Mouse (Mus musculus): ENCODE data around the gene Orm1. TPM values are rescaled to one million over a fixed set of nuclear protein-coding genes. Genes with fewer than 3 reads are reported as not detected.

Orm1 gene
- total and polyA plus RNA-seq, 3 experiments: not detected

GRCm38 (mm10) chr4:63355877-63356665 is 11.7 kb downstream of the Orm1 start, which contains the start of gene Orm3:
TSS of gene Orm3 (plus strand) at chr4:63356162.
- Histone ChIP-seq H3K4me1 (ENCODE audit: control insufficient read depth in 1 of 2, insufficient read depth in 2 of 2, low read length in 2 of 2) (no peaks in the 10 kb centered on the region), H3K9ac (ENCODE audit: control insufficient read depth, low read depth, low read length, poor library complexity, severe bottlenecking) (no peak within 1 kb of the TSS), H3K27ac (ENCODE audit: control insufficient read depth, low read depth, low read length) (no peak within 1 kb of the TSS), H3K36me3 (ENCODE audit: control insufficient read depth in 1 of 2, insufficient read depth in 2 of 2, low read length in 2 of 2) (no peaks in the 10 kb centered on the region), H3K27me3 (ENCODE audit: control insufficient read depth in 1 of 2, insufficient read depth in 2 of 2, low read length in 2 of 2) (no peaks in the 10 kb centered on the region), H3K9me3 (replicated peaks; ENCODE audit: insufficient read depth, low read length) (no peaks in the 10 kb centered on the region), H3K4me3 (ENCODE audit: control insufficient read depth in 1 of 2, insufficient read depth in 1 of 2, low read depth in 2 of 2, low read length in 2 of 2) (no peak within 1 kb of the TSS), H3K79me2 (ENCODE audit: control insufficient read depth, insufficient read depth, low read length, poor library complexity) (no peaks in the 10 kb centered on the region)
- no peak for TF ChIP-seq POLR2AphosphoS2 (IDR thresholded peaks at IDR 0.05; ENCODE audit: low read length)
- no peak for TF ChIP-seq NRF1 (IDR thresholded peaks at IDR 0.05; ENCODE audit: insufficient read depth, low read depth, low read length, poor library complexity, severe bottlenecking)
- TF ChIP-seq GABPA (IDR thresholded peaks at IDR 0.05; ENCODE audit: low read depth, low read length): no peak
- no peak for TF ChIP-seq USF2 (IDR thresholded peaks at IDR 0.05; ENCODE audit: borderline replicate concordance in 1 of 2, insufficient read depth in 1 of 2, low read depth in 1 of 2, low read length in 2 of 2)
- no peak for TF ChIP-seq MAX (IDR thresholded peaks at IDR 0.05; ENCODE audit: low read length)
- TF ChIP-seq ZC3H11A (IDR thresholded peaks at IDR 0.05; ENCODE audit: low read depth, low read length): no peak
- no peak for TF ChIP-seq CHD1 (IDR thresholded peaks at IDR 0.05; ENCODE audit: low read depth, low read length)
- no peak for TF ChIP-seq CTCF (IDR thresholded peaks at IDR 0.05 in 2 of 3, conservative IDR thresholded peaks at IDR 0.05 in 1 of 3; ENCODE audit: control insufficient read depth in 1 of 3, insufficient read depth in 1 of 3, low read depth in 2 of 3, low read length in 3 of 3, poor library complexity in 1 of 3, severe bottlenecking in 1 of 3)
- no peak for TF ChIP-seq ETS1 (IDR thresholded peaks at IDR 0.05; ENCODE audit: low read depth, low read length)
- no peak for TF ChIP-seq ZMIZ1 (IDR thresholded peaks at IDR 0.05; ENCODE audit: low read depth, low read length)
- no peak for DNase-seq (ENCODE audit: low read depth, low spot score)

DNA sequence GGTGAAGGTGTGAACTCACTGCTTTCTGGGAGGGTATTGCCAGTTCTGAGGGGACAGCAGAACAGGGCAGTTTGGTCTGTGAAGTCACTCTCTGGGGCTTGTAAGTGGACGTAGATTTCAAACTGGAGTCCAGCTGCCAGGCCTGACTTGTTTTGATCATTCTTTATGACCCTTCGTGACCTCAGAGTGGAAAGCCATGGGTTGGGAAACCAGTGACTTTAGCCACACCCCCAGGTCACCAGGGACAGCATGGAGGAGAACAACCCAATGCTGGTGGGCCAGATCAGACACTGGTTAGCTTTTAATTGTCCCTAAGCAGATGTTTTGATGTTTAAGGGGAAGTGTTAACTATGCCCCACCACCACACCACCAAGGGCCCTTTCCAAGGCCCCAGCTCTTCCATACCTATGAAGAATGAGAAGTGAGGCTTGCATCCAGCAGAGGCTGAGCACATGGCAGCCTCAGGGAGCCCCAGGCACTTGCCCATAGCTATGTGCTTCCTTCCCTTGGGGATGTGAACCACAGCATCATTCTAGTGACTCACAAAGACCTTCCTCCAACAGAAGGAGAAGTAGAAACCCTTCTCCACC is 12.7 kb downstream of the Orm1 start:
- TF ChIP-seq TCF12 (IDR thresholded peaks at IDR 0.05; ENCODE audit: low read depth, low read length) (no peak), USF1 (IDR thresholded peaks at IDR 0.05; ENCODE audit: low read depth, low read length) (no peak), KAT2A (conservative IDR thresholded peaks at IDR 0.05; ENCODE audit: low read depth, low read length) (no peak)
- H3K79me2 ChIP-seq (ENCODE audit: control insufficient read depth, insufficient read depth, low read length, poor library complexity): no peaks in the 10 kb centered on the region
- no peak for DNase-seq (ENCODE audit: low read depth, low spot score)
- no peaks in the 10 kb centered on the region for H3K27me3 ChIP-seq (ENCODE audit: control insufficient read depth in 1 of 2, insufficient read depth in 2 of 2, low read length in 2 of 2)
- H3K4me3 ChIP-seq (ENCODE audit: control insufficient read depth in 1 of 2, insufficient read depth in 1 of 2, low read depth in 2 of 2, low read length in 2 of 2): no peak overlapping the region
- no peaks in the 10 kb centered on the region for H3K4me1 ChIP-seq (ENCODE audit: control insufficient read depth in 1 of 2, insufficient read depth in 2 of 2, low read length in 2 of 2)
- H3K9ac ChIP-seq (ENCODE audit: control insufficient read depth, low read depth, low read length, poor library complexity, severe bottlenecking): no peak overlapping the region
- H3K27ac ChIP-seq (ENCODE audit: control insufficient read depth, low read depth, low read length): no peak overlapping the region
- no peaks in the 10 kb centered on the region for H3K9me3 ChIP-seq (replicated peaks; ENCODE audit: insufficient read depth, low read length)
- H3K36me3 ChIP-seq (ENCODE audit: control insufficient read depth in 1 of 2, insufficient read depth in 2 of 2, low read length in 2 of 2): no peaks in the 10 kb centered on the region
